Mouse (Mus musculus) ES-Bruce4 (cell line): ENCODE measurements around the gene Mipol1. TPM values are rescaled to one million over a fixed set of nuclear protein-coding genes. Genes with fewer than 3 reads are reported as not detected.

ENCODE experiments used
- H3K27ac ChIP-seq: 2 replicates; pipeline ENCODE4 v1.5.1; 2012; ENCODE audit warnings: low read length, inconsistent platforms; ENCODE audit not compliant: insufficient read depth
- H3K27me3 ChIP-seq: 2 replicates; pipeline ENCODE4 v1.6.1; 2012; ENCODE audit warnings: mild to moderate bottlenecking, low read length, inconsistent platforms; ENCODE audit not compliant: control insufficient read depth, poor library complexity, insufficient read depth, severe bottlenecking
- H3K36me3 ChIP-seq: 2 replicates; pipeline ENCODE4 v1.6.1; 2012; ENCODE audit warnings: inconsistent platforms, mild to moderate bottlenecking, low read length, moderate library complexity; ENCODE audit not compliant: control insufficient read depth, poor library complexity, insufficient read depth, severe bottlenecking
- H3K4me1 ChIP-seq: one replicate; pipeline ENCODE4 v1.8.1; 2011; ENCODE audit warnings: low read length; ENCODE audit not compliant: control insufficient read depth, insufficient read depth
- H3K4me3 ChIP-seq: 2 replicates; pipeline ENCODE4 v1.5.1; 2011; ENCODE audit warnings: low read depth, mild to moderate bottlenecking, low read length
- H3K9ac ChIP-seq: 2 replicates; pipeline ENCODE4 v1.6.1; 2012; ENCODE audit warnings: low read depth, mild to moderate bottlenecking, inconsistent platforms; ENCODE audit not compliant: poor library complexity, severe bottlenecking
- H3K9me3 ChIP-seq: replicated peaks from 2 replicates; pipeline ENCODE4 v1.6.1; 2012; ENCODE audit warnings: mild to moderate bottlenecking, low read length, inconsistent platforms; ENCODE audit not compliant: control insufficient read depth, poor library complexity, insufficient read depth, severe bottlenecking
- CTCF ChIP-seq: IDR thresholded peaks from one replicate; pipeline ENCODE4 v1.8.1; 2011; ENCODE audit warnings: low read depth, low read length
- EP300 ChIP-seq: IDR thresholded peaks from 2 replicates; pipeline ENCODE4 v1.6.1; 2011; ENCODE audit warnings: low read depth, low read length; ENCODE audit not compliant: insufficient read depth
- POLR2A ChIP-seq: IDR thresholded peaks from one replicate; pipeline ENCODE4 v1.8.1; 2011; ENCODE audit warnings: low read length; ENCODE audit not compliant: insufficient read depth
- polyA plus RNA-seq: library from polyadenylated mRNA; stranded (reverse); fragments of >200 nt; gene quantifications from 2 replicates; pipeline ENCODE4 v1.2.4, GENCODE M21; 2011; ENCODE audit warnings: low read depth; ENCODE audit not compliant: missing spikeins, insufficient read depth, insufficient read length

Gene Mipol1
- 28.6 and 31.3 TPM in 2 replicates for polyA plus RNA-seq

- TF ChIP-seq POLR2A: peak; percentile 80
- 0 out of 2 replicates have a peak, but pooled peaks have one; percentile 32 for TF ChIP-seq EP300
- no peak for TF ChIP-seq CTCF
- Histone ChIP-seq H3K36me3 (peaks cover 7% of the 10 kb centered on the region; the same call in 1 of the 2 replicates), H3K9ac (peak within 1 kb of the TSS; percentile 98), H3K27me3 (no peaks in the 10 kb centered on the region), H3K4me1 (peaks cover 2% of the 10 kb centered on the region), H3K9me3 (no peaks in the 10 kb centered on the region), H3K27ac (peak within 1 kb of the TSS; percentile 93), H3K4me3 (peak within 1 kb of the TSS; percentile 99)
These were observed at the start of gene Mipol1, which contains the start of gene Prps1l3 for GRCm38 (mm10) chr12:57230192-57230706. TSS of gene Mipol1 (plus strand) at chr12:57230427. TSS of gene Prps1l3 (plus strand) at chr12:57230412.

- Histone ChIP-seq H3K4me1 (no peaks in the 10 kb centered on the region), H3K9ac (no peak overlapping the region), H3K4me3 (no peak overlapping the region), H3K27me3 (no peaks in the 10 kb centered on the region), H3K9me3 (no peaks in the 10 kb centered on the region), H3K27ac (no peak overlapping the region), H3K36me3 (no peaks in the 10 kb centered on the region)
- no peak for TF ChIP-seq CTCF
- no peak for TF ChIP-seq POLR2A
- TF ChIP-seq EP300: no peak
These were observed 45.7 kb upstream of the Mipol1 start for GRCm38 (mm10) chr12:57184401-57185147.

- Histone ChIP-seq H3K4me3 (no peak overlapping the region), H3K36me3 (no peaks in the 10 kb centered on the region), H3K4me1 (no peaks in the 10 kb centered on the region), H3K27ac (no peak overlapping the region), H3K9me3 (no peaks in the 10 kb centered on the region), H3K9ac (no peak overlapping the region), H3K27me3 (no peaks in the 10 kb centered on the region)
- TF ChIP-seq EP300 (no peak), CTCF (peak; percentile 20), POLR2A (no peak)
These were observed 44.8 kb upstream of the Mipol1 start for GRCm38 (mm10) chr12:57185475-57185874.

- Histone ChIP-seq H3K9me3 (no peaks in the 10 kb centered on the region), H3K4me3 (no peak overlapping the region), H3K36me3 (no peaks in the 10 kb centered on the region), H3K9ac (no peak overlapping the region), H3K27ac (no peak overlapping the region), H3K4me1 (no peaks in the 10 kb centered on the region), H3K27me3 (no peaks in the 10 kb centered on the region; the same call in 1 of the 2 replicates)
- no peak for TF ChIP-seq EP300
- TF ChIP-seq POLR2A: no peak
- TF ChIP-seq CTCF: no peak
These were observed 44.1 kb upstream of the Mipol1 start for GRCm38 (mm10) chr12:57186126-57186525.

GRCm38 (mm10) chr12:57187032-57187431 is 43.2 kb upstream of the Mipol1 start:
- Histone ChIP-seq H3K27me3 (no peaks in the 10 kb centered on the region; the same call in 1 of the 2 replicates), H3K36me3 (no peaks in the 10 kb centered on the region), H3K9me3 (no peaks in the 10 kb centered on the region), H3K9ac (no peak overlapping the region), H3K4me3 (no peak overlapping the region), H3K4me1 (no peaks in the 10 kb centered on the region), H3K27ac (no peak overlapping the region)
- TF ChIP-seq CTCF (no peak), POLR2A (no peak), EP300 (no peak)

- no peaks in the 10 kb centered on the region for H3K4me1 ChIP-seq
- TF ChIP-seq EP300: no peak
- no peak for TF ChIP-seq CTCF
- no peak overlapping the region for H3K9ac ChIP-seq
- no peak overlapping the region for H3K27ac ChIP-seq
- no peaks in the 10 kb centered on the region; the same call in none of the 2 replicates for H3K27me3 ChIP-seq
- no peaks in the 10 kb centered on the region for H3K9me3 ChIP-seq
- H3K4me3 ChIP-seq: no peak overlapping the region
- H3K36me3 ChIP-seq: no peaks in the 10 kb centered on the region
These were observed 35.6 kb upstream of the Mipol1 start for GRCm38 (mm10) chr12:57194609-57195008.
